Mouse (Mus musculus) right cerebral cortex, postnatal 36 days (tissue): ENCODE measurements at regions not wholly inside any gene's neighbourhood (a gene's known extent, or its start where the extent isn't known, plus 50 kb on each side); places are given as distances from the start of the nearest gene placed in this dataset.

Experiments
- DNase-seq, 2 experiments: peaks; one replicate each; pipeline ENCODE4 v3.0.0; 2022; ENCODE audit warnings: low spot score in 2 of 2, mixed read lengths in 1 of 2

DNA sequence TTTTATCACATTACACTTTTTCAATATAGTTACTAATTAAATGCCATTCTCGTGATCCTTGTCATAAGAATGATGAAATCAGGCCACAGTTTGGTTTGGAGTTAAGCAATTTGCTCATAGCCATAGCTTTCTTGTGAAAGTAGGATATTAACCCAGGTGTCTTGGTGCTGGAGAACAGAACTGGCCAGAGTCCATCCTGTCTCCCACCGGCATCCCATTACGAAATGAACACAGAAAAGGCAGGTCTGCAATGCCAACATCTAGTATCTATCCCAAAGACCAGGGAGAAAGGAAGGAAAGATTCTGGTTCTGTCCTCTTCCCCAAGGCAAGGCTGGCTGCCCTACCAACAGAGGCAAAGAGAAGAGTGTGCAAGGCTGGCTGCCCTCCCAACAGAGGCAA, 61.6 kb upstream of the Avpr1a start:
- no peak for DNase-seq

DNA sequence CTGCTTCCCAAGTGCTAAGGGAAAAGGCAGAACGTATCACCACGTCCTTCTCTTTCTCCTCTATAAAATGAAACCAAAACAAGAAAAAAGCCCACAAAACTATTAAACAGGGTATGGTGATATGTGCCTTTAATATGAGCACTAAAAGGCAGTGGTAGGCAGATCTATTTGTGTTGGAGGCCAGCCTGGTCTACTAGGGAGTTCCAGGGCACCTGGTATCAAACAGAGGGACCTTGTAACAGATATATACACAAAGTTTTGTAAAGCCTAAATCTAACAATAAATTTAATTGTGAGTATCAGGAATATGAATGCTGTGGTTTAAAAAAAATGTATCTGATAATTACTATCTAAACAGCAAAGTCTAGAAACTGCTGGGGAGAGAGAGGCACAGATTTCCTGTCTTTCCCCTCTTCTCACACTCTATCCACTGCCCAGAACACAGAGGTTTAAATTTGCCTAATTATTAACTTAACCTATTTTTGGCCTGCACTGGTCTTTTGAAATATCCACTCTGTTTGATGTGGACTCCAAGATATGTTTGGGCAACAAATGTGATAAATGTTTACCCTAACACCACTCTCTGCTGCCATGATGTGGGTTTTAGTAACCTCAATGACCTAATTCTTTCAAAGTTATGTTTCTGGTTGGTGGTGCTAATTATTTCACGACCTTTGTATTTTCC, 68.5 kb upstream of the Avpr1a start:
- no peak for DNase-seq

DNA sequence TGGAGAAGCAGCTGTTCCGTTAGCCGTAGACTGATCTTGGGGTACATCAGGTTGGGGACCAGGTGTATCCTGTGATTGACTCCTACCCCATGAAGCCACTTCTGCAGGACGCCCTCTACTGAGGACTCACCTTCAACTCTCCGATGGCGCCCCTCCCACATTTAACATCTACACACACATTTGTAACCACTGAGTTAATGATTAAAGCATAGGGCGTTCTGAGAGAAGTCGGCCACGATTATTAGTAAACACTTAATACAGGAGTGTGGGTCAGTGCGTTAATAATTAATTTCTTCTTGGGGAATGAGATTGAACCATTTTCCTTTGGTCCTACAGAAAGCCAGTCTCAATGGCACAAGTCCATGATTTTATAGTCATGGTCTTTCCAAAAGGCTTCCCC, 105.0 kb upstream of the Avpr1a start:
- DNase-seq = no peak

DNA sequence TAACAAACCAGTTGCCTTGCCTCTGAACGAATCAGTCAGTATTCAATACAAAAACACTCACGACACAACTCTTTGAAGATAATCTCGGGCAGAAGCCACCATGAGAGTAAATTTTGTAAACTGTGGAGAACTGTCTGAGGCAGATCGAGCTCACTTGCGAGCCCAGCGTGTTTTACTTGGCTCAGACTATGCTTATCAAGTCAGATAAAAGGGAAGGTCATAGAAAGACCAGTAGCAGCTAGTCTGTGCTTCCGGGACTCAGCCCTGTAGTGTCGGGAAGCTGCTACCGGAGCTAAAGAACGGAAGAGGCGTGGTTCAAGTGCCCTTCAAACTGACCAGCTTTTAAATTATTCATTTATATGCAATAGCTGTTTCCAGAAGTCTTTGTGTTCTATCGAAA, 105.9 kb upstream of the Avpr1a start:
- DNase-seq = no peak

DNA sequence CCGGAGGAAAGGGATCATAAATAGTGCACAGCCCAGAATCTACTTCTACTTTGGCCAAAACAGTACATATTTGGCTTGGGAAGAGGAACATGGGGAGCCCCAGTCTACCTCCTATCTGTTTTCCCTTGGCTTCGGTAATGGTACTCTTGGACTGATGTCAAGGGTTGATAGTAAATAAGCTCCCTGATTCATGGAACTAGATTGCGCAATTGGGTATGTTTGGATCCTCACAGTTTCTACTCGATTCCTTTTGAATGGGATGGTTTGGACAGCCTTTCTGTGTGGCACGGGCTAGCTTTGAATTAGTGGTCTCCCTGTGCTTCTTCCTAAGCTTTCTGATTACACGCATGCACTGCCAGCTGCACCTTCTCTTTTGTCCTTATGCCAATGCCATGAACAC, 121.4 kb upstream of the Avpr1a start:
- DNase-seq = no peak

DNA sequence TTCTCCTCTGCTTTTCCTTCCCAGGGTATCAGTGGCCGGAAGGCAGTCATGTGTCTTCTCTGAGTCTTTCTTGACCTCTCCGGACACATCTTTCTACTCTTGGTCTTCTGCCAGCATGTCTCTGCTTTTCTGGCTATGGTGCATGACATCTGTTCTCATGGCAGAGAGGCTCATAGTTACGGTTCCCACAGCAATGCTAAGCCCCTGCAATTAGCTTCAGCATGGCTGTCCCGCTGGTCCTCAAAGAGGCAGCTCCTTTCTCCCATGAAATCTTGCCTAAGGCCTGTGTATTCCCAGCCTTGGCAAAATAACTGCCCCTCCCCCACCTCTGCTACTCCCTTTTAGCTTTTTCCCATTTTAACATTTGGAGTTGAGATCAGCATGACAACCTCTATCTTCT, 129.4 kb upstream of the Avpr1a start:
- no peak for DNase-seq

DNA sequence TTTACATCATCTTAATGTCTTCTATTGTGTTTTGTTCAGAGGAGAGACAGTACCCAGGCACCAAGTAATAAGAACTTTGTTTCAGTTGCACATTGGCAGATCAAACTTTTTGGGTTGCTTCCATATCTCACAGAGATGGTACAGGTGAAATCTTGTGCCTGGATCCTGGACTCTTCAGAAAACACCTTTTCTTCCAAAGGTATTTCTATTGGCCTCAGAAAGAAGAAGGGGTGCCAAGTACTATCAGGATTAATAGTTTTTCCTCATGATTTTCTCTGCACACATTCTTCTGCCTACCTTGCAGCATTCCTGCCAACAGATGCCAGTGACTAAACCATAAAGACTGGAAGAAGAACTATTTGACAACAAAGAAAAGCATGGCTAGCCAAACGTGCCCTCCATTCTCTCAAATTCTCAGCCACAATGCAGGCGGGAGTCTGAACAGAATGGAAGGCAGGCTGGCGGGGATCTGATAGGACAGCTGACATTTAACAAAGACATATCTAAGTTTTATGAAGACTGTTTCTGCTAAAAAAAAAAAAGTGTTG, 137.6 kb upstream of the Avpr1a start:
- DNase-seq = no peak

DNA sequence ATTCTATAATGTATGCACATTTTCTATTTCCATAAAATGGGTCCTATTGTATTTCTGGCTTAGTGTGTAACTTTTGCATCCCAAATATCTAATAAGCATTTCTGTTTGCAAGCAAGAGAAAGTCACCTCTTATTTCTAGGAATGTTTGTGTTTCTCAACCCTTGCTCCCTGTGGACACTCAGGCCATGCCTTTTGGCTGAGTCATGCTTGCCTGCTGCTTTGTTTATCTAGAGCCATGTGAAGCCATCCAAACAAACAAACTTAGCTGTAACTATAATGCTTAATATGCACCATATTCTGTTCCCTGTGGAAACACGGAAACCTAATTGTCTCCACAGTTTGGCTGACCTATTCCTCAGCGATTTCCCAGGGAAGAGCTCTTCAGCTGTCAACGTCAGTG, 139.6 kb upstream of the Avpr1a start:
- DNase-seq = no peak

DNA sequence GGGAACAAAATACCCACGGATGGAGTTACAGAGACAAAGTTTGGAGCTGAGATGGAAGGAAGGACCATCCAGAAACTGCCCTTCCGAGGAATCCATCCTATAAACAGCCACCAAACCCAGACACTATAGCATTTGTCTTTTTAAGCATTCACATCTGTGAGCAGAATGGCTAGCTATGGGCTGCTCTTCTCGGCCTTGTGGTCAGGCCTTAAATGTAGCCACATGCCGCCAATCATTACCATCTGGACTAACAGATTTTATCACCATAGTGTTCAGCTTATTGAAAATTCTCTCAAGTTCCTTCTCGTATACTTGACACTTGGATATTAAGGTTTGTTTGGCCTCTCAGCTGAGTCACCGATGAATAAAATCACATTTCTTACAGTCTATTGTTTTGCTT, 146.0 kb upstream of the Avpr1a start:
- no peak for DNase-seq

DNA sequence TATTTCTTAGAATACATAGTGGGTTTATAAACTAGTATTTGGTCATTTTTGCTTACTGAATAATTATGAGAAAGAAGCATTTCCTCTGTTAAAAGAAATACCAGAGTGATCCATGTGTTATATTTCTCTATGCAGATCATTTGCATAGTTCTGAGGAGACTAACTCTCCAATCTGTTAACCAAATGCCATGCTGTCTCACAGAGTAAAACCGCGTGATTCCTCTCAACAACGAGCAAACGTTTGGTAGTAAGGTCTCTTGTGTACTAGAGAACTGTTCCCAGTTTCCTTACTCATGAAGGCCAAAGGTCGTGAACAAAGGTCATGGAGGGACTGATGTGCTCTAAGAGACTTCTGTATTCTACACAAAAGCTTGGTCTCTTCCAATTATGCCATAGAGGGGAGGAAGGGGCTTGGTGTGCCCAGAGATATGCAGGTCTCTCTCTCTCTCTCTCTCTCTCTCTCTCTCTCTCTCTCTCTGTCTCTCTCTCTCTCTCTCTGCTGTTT, 152.3 kb upstream of the Avpr1a start:
- no peak for DNase-seq

DNA sequence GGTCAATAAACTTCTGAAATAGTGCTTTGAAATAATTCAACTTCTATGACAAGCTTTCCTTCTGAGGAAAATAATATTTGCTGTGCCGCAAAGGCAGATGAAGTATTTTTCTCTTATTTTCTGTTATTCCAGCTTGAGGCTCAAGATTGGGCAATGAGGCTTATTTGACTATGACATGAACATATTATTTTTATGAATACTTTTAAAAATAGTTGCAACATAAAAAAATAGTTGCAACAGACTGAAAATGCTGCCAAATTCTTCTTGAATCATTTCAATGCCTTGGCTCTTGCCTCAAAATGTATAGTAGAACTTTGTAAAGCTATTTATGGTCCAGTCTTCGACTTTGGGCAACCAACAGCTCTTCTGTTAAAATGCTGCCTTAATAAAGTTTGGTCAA, 156.7 kb upstream of the Avpr1a start:
- no peak for DNase-seq

DNA sequence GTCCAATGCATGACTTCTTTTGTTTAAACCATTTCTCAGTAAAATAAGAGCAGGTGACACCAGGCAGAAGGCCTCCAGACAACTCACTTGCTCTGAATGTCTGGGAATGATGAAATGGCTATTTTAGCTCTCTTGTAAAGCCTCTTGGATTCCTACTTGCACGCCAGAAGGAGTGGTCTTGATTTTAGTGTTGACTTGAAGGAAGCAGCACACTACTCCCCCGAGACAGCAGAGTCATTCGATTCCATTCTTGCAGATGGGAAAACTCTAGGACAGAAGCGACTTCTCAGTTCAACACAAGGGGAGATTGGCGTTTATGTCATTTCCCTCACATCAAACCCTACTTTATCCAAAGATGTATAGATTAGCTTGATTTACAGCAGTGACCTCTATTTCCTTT, 157.2 kb upstream of the Avpr1a start:
- DNase-seq = no peak

DNA sequence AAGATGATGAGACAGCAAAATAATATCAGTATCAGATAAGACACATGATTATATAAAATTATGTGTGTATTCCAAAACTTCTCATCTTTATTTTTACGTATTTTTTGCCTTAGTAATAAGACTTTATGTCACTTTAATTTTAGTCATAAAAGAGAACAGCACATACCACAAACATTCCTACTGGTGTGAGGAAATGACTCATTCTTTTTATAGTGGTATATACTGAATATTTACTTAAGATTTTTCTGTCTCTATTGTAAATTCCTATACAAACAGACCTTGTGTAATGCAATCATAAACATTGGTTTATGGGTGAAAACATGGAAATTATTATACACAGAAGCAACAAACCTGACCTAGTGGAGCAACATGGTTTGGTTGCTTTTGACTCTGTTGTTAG, 173.4 kb upstream of the Avpr1a start:
- no peak for DNase-seq

DNA sequence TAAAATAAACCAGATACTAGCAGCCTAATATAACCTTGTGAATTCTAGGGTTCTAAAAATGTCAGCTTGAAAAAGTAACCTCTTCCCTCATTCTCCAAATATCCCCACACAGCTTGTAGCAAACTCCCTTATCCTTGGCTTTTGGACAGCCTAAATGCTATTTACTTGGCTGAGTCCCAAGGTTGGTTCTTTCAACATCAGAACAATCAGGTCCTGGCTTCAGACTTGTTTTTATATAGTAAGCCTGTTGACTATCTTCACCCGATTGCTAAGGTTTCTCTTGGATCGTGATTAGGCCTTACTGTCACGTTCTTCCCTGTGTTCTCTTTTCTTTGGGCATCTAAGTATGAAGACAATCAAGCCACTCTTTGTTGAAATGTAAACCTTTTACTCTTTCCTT, 174.1 kb upstream of the Avpr1a start:
- no peak for DNase-seq

DNA sequence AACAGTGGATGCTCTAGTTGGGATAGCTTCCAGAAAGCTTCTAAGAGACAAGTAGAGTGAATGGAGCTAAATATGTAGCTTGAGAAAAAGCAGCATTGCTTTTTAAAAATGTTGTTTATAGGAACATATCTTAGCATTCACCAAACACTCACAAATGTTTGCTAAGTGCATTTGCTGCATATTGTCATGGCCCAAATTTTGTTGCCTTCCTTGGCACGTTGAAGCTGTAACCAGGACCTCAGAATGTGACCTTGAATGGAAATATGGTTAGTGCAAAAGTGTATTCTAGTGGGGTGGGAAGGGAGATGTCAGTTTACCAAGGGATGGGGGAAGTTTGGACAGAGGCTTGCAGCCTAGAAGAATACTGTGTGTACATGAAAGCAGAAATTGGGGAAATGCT, 166.9 kb upstream of the Rxylt1 start:
- DNase-seq = no peak

DNA sequence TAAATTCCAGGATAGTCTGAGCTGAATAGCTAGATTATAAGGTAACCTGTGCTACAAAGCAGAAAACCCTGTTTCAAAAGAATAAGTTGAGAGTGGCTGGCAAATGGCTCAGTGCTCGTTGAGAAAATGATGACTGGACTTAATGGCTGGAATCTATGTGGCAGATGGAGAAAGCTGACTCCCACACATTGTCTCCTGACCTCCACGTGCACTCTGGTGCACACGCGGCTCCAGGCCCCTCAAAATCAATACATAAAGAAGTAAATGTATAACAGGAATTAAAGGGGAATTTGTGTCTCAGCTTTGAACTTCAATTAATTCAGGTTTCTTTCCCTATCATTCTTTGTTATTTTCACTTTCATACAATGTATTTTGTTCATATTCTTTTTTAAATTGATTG, 162.2 kb upstream of the Rxylt1 start:
- DNase-seq = no peak

DNA sequence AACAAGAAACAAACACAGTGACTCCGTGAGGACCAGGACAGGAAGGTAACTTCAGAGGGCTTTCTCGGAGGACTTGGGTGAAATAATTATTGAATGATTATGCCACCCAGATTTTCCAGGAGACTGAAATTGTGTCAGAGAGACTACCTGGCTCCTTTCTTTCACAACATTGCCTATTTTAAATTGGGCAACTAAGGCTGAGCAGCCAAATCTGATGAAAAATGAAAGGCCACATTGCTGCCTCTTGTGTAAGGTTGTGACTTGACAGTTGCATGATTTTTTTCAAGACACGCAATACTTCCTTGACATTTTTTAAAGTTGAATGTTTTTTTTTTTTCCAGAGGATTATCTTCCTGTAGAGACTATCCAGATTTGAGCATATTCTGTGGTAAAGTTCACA, 161.5 kb upstream of the Rxylt1 start:
- no peak for DNase-seq

DNA sequence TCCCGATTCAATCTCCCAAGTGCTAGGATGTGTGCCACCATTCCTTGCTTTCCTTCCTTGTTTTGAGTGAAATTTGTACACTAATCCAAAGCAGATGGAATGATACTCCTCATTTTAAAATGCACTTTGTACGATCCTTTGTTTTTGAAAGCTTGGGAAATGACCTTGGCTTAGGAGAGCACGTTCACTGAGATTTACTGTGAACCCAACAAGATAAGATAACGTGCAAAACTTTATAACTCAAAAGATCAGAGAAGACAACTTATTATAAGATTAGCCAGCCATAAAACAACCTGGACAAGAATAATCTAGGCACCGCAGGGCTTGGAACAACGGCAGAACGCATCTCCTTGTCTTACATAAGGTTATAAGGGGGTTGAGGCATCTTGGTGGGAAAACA, 134.6 kb upstream of the Rxylt1 start:
- DNase-seq = no peak

DNA sequence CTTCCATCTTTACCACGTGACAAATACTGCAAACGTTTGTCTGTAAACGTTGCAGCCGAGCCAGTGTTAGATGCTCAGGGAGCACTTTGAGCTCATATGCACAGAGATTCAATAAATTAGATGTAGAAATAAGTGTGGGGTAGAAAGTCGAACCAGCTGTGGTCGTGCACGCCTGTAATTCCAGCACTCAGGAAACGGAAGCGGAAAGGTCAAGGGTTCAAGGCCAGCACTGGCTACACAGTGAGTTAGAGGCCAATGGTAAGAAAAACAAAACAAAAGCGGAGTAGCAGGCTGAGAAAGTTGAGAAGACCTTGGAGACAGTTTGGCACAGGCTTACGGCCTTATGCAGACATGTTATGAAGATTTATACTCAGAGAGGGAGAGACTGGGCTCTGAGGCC, 133.6 kb upstream of the Rxylt1 start:
- no peak for DNase-seq

DNA sequence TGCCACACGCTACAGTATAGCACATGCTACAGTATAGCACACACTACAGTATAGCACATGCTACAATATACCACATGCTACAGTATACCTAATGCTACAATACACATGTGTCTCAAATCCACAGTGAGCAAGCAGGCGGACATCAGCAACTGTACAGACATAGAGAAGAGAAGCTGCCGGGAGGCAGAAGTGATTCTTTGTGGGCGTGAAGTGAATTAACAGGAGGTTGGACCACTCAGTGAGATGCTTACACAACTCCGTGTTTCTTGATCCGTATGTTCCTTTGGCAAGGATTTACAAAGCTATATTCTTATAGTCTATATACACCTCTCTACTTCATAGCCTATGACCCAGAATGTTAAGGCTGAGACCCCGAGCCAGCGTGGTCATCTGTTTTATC, 128.5 kb upstream of the Rxylt1 start:
- DNase-seq = no peak

DNA sequence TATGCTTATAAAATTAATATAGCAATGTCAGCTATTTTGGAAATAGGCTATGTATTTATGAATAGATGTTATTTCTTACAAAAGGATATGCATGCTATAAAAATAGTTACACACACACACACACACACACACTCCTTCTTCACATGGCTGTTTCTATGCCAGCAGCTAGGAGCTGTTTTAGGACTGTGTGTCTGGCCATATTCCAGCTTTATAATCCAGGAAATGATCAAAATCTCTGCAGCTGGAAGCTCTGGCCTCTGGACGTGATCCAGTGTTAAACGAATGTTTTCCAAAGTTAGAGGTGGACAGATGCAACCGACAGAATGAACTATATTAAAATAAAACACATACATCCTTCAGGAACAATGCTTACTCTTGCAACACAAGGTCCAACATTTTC, 125.9 kb upstream of the Rxylt1 start:
- no peak for DNase-seq

DNA sequence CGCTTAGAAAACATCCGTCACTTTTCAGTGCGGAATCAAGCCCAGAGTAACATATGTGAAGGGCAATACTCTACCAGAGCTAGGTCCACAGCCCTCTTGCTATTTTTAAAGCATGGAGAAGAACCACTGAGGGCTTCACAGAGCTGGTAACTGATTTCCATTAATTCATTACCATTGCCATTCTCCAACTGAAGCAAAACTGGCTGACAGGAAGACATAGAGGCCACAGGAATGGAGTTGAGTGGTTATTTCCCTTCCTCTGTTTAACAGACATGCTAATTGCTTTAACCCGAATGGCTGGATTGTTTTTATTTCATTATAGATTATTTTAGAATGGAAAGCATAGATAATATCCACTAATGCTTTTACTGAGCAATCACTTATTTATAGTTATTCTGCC, 120.4 kb upstream of the Rxylt1 start:
- DNase-seq = no peak

DNA sequence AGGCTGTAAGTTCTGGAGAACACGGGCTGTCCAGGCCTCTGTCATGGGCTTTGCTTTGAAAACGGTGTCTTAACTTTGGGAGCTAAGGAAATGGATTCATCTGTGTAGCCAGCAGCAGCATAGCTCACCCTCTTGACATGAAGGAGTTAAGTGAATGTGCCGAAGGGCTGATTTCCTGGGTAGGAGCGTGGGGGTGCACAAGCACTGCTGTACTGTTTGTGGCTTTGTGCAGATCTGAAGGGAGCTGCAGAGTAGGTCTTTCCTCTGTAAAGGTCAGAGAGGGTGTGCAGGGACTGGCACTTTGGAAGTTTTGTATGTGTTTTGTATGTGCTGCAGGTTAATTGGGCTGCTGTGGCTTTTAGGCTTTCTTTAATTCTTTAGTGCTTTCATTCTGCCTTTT, 102.6 kb upstream of the Rxylt1 start:
- DNase-seq = no peak

DNA sequence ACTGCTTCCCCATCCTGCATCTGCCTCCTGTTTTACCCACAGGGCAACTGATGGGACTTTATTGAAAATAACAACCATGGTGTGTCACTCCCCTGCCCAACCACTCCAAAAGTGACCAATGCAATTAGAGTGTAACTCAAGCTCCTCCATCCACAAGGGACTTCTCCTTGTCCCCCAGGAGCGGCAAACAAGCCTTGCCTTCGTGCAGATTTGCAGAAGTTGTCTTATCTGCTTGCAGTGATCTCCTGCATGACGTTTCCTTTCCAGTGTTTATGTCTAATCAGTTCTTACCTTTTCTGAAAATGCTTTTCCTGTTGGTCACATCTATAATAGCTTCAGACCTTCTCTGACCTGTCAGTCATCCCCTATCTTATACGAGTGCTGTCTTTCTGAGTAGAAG, 100.5 kb upstream of the Rxylt1 start:
- no peak for DNase-seq
